Comparison of ENCODE assay signal across 14 mouse cellular contexts in the genomic region with DNA sequence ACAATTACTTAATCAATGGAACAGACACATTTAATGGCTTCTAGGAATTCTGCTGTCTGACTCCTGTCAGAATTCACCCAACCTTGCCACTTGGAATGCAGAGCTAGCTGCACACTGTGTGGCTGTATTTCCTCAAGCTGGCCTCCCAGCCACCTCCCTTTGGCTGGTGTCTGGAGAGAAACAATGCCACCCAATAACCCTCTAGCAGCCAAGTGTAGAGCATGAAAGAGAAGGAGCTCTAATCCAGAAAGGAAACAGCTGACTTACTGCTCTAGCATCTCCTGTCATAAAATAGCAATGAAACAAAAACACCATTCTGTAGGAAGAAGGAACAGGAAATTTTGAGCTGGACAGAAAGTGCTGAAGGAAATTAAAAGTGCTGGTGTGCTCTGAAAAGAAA.
A peak's percentile ranks its signal among the peaks of the same experiment; 100 is the strongest.
DNase-seq lines count a peak whose midpoint lies in the region; ATAC-seq and TF ChIP-seq lines count a peak whose summit lies in the region.
"Had no signal": no experiment of that assay in that cellular context is flagged by ENCODE, and none has a peak within 500 bp of the region (broad histone marks: within the 10 kb centered on the region; RNA-seq: fewer than 3 reads in every experiment).

No protein-coding gene starts in this region.

- 0 out of 2 replicates have a peak, but pooled peaks have one; percentile 51 for TF ChIP-seq EP300 in heart, postnatal 0 days (IDR thresholded peaks at IDR 0.05; ENCODE audit: low read depth)

- H3K4me3 ChIP-seq in heart, postnatal 0 days (ENCODE audit: low read depth, low read length): no peak overlapping the region
- no peak overlapping the region for H3K4me3 ChIP-seq in lung, embryonic 14.5 days (ENCODE audit: low read depth, low read length)
- H3K4me3 ChIP-seq in limb, embryonic 15.5 days: no peak overlapping the region
- no peak overlapping the region for H3K4me3 ChIP-seq in midbrain, embryonic 14.5 days (replicated peaks; ENCODE audit: low read depth, low read length)
- H3K4me3 ChIP-seq: forebrain, embryonic 13.5 days; hindbrain, embryonic 15.5 days; liver, embryonic 15.5 days; midbrain, embryonic 12.5 days had no signal

- H3K9ac ChIP-seq in heart, postnatal 0 days (replicated peaks; ENCODE audit: low read depth, low read length): no peak overlapping the region; the same call in 1 of the 2 replicates
- no peak overlapping the region for H3K9ac ChIP-seq in lung, embryonic 14.5 days
- no peak overlapping the region for H3K9ac ChIP-seq in limb, embryonic 15.5 days
- H3K9ac ChIP-seq in midbrain, embryonic 14.5 days (replicated peaks; ENCODE audit: low read length): no peak overlapping the region
- H3K9ac ChIP-seq: forebrain, embryonic 13.5 days; hindbrain, embryonic 15.5 days; liver, embryonic 15.5 days; midbrain, embryonic 12.5 days had no signal

- peak overlapping the region; percentile 53 for H3K27ac ChIP-seq in heart, postnatal 0 days (ENCODE audit: low read depth)
- peak overlapping the region; percentile 42; the same call in 1 of the 2 replicates for H3K27ac ChIP-seq in lung, embryonic 14.5 days (ENCODE audit: low read depth)
- peak overlapping the region; percentile 40; the same call in 1 of the 2 replicates for H3K27ac ChIP-seq in limb, embryonic 15.5 days
- H3K27ac ChIP-seq in midbrain, embryonic 14.5 days (replicated peaks; ENCODE audit: low read depth, low read length): no peak overlapping the region
- H3K27ac ChIP-seq: forebrain, embryonic 13.5 days; hindbrain, embryonic 15.5 days; liver, embryonic 15.5 days; midbrain, embryonic 12.5 days had no signal

- 0 out of 2 replicates have a peak, but pooled peaks cover 4% of the 10 kb centered on the region for H3K9me3 ChIP-seq in heart, postnatal 0 days (replicated peaks; ENCODE audit: control insufficient read depth, low read length)
- no peaks in the 10 kb centered on the region; the same call in 1 of the 2 replicates for H3K9me3 ChIP-seq in lung, embryonic 14.5 days (ENCODE audit: low read depth, low read length)
- no peaks in the 10 kb centered on the region for H3K9me3 ChIP-seq in limb, embryonic 15.5 days
- H3K9me3 ChIP-seq in midbrain, embryonic 14.5 days (ENCODE audit: control insufficient read depth, low read length): no peaks in the 10 kb centered on the region
- H3K9me3 ChIP-seq: forebrain, embryonic 13.5 days; hindbrain, embryonic 15.5 days; liver, embryonic 15.5 days; midbrain, embryonic 12.5 days had no signal

- no peak for DNase-seq in heart, postnatal 0 days (ENCODE audit: low spot score)
- DNase-seq in heart, adult 11 months: no peak
- peak; percentile 46 for DNase-seq in lung, embryonic 14.5 days
- no peak for DNase-seq in lung, postnatal 14 days
- peak; percentile 56 for DNase-seq in forelimb bud, embryonic 11.5 days (ENCODE audit: low read depth, low spot score)
- no peak for DNase-seq in midbrain, embryonic 14.5 days
- DNase-seq: adrenal gland, postnatal 25 days; cerebellum, postnatal 36 days; right cerebral cortex, postnatal 25 days had no signal

- peaks cover 14% of the 10 kb centered on the region for H3K36me3 ChIP-seq in heart, postnatal 0 days (replicated peaks; ENCODE audit: control insufficient read depth, insufficient read depth, low read length)
- H3K36me3 ChIP-seq in lung, embryonic 14.5 days (ENCODE audit: insufficient read depth): no peaks in the 10 kb centered on the region
- 0 out of 2 replicates have a peak, but pooled peaks cover 4% of the 10 kb centered on the region for H3K36me3 ChIP-seq in limb, embryonic 15.5 days
- peaks cover 51% of the 10 kb centered on the region for H3K36me3 ChIP-seq in midbrain, embryonic 14.5 days (ENCODE audit: control insufficient read depth, insufficient read depth, low read length)

- no peak for ATAC-seq in heart, postnatal 0 days (ENCODE audit: insufficient read depth, low read depth)
- no peak for ATAC-seq in lung, embryonic 14.5 days (ENCODE audit: insufficient read depth)
- 0 out of 2 replicates have a peak, but pooled peaks have one; percentile 52 for ATAC-seq in limb, embryonic 15.5 days (ENCODE audit: insufficient number of reproducible peaks, low FRiP score, low TSS enrichment, low read depth)
- ATAC-seq in midbrain, embryonic 14.5 days (ENCODE audit: low FRiP score, low TSS enrichment): no peak
- ATAC-seq: forebrain, embryonic 13.5 days had no signal

- H3K4me1 ChIP-seq in heart, postnatal 0 days (ENCODE audit: control insufficient read depth, insufficient read depth): 0 out of 2 replicates have a peak, but pooled peaks cover 4% of the 10 kb centered on the region
- H3K4me1 ChIP-seq in lung, embryonic 14.5 days (ENCODE audit: insufficient read depth): peaks cover 39% of the 10 kb centered on the region
- H3K4me1 ChIP-seq in limb, embryonic 15.5 days: peaks cover 35% of the 10 kb centered on the region
- H3K4me1 ChIP-seq in midbrain, embryonic 14.5 days (ENCODE audit: control insufficient read depth, insufficient read depth, low read length): no peaks in the 10 kb centered on the region
- H3K4me1 ChIP-seq: forebrain, embryonic 13.5 days; hindbrain, embryonic 15.5 days; liver, embryonic 15.5 days; midbrain, embryonic 12.5 days had no signal

- no peak overlapping the region for H3K4me2 ChIP-seq in heart, postnatal 0 days (ENCODE audit: low read depth, low read length)
- H3K4me2 ChIP-seq in lung, embryonic 14.5 days: no peak overlapping the region
- no peak overlapping the region for H3K4me2 ChIP-seq in limb, embryonic 15.5 days
- no peak overlapping the region for H3K4me2 ChIP-seq in midbrain, embryonic 14.5 days (ENCODE audit: low read length)
- H3K4me2 ChIP-seq: forebrain, embryonic 13.5 days; hindbrain, embryonic 15.5 days; liver, embryonic 15.5 days; midbrain, embryonic 12.5 days had no signal

- H3K27me3 ChIP-seq in heart, postnatal 0 days (ENCODE audit: control insufficient read depth, insufficient read depth, low read length): no peaks in the 10 kb centered on the region
- H3K27me3 ChIP-seq in lung, embryonic 14.5 days (ENCODE audit: insufficient read depth, low read length): no peaks in the 10 kb centered on the region
- H3K27me3 ChIP-seq in limb, embryonic 15.5 days: no peaks in the 10 kb centered on the region
- H3K27me3 ChIP-seq in midbrain, embryonic 14.5 days (ENCODE audit: control insufficient read depth, insufficient read depth, low read length): no peaks in the 10 kb centered on the region
- H3K27me3 ChIP-seq: forebrain, embryonic 13.5 days; hindbrain, embryonic 15.5 days; liver, embryonic 15.5 days; midbrain, embryonic 12.5 days had no signal

- TF ChIP-seq CTCF in heart, postnatal 0 days (IDR thresholded peaks at IDR 0.05; ENCODE audit: low read depth): no peak
- no peak for TF ChIP-seq CTCF in lung, embryonic 14.5 days (IDR thresholded peaks at IDR 0.05; ENCODE audit: low read depth)

Comparison
In these comparisons a context has a peak if more than half of its experiments do, and no peak if none do; other contexts are left out.
1. DNase-seq: peak in lung, embryonic 14.5 days (single experiment) and forelimb bud, embryonic 11.5 days (single experiment); none in heart, postnatal 0 days (single experiment), heart, adult 11 months (single experiment), lung, postnatal 14 days (single experiment) and midbrain, embryonic 14.5 days (single experiment).